Mouse (Mus musculus): ENCODE data around the gene App. TPM values are rescaled to one million over a fixed set of nuclear protein-coding genes. Genes with fewer than 3 reads are reported as not detected.

Gene App
- polyA plus RNA-seq, 1 experiment from 2014 or later = 360 TPM

DNA sequence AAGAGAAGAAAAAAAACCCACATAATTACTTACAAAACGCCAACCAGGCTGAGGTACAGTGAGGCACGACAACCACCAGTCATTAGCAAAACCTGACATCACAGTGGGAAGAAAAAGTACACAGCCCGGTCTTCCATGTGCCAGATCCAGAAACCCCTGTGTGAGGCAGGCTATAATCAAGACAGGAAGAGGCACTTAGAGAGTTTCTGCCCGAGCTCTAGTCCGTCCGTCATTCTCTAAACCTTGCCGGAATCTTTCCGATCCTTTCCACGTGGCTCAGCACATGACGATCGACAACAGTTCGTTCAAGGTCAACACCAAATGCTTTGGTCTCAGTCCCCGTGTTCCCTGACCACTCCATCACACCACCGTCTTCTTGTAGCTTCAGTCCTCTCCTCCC, 82.6 kb downstream of the App start:
- Histone ChIP-seq H3K27ac (no peak overlapping the region), H3K36me3 (ENCODE audit: insufficient read depth, low read length) (no peaks in the 10 kb centered on the region), H3K4me3 (replicated peaks; ENCODE audit: low read depth, low read length) (no peak overlapping the region), H3K4me2 (ENCODE audit: low read length) (no peak overlapping the region), H3K9me3 (replicated peaks; ENCODE audit: low read length) (no peaks in the 10 kb centered on the region), H3K9ac (ENCODE audit: low read depth, low read length) (no peak overlapping the region), H3K4me1 (replicated peaks; ENCODE audit: insufficient read depth, low read length) (0 out of 2 replicates have a peak, but pooled peaks cover 2% of the 10 kb centered on the region), H3K27me3 (ENCODE audit: insufficient read depth, low read length) (no peaks in the 10 kb centered on the region)
- 70% methylated on average over 14 of the region's 14 CpGs for WGBS
- no peak for TF ChIP-seq CTCF (IDR thresholded peaks at IDR 0.05; ENCODE audit: low read depth)
- ATAC-seq (replicated peaks; ENCODE audit: low FRiP score, low read depth) = no peak
- no peak for DNase-seq (ENCODE audit: low spot score)

DNA sequence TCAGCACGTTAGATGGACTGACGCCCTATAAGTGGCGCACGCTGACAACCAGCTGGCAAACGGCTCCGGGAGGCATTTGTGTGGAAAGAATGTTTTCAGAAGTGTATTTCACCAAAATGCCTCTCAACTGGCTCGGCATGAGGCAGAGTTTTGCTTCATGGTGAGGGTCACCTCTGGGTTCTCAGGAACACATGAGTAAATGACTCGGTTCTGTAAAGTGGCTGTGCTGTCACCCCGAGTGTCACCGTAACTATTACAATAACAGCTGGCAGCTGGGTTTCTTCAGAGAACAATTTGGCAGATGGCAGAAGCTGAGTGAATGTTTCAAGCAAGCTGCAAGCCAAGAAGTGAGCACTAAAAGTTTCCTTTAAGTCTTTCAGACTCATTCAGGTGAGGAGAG, 85.4 kb downstream of the App start:
- WGBS = 46% methylated on average over 10 of the region's 10 CpGs

DNA sequence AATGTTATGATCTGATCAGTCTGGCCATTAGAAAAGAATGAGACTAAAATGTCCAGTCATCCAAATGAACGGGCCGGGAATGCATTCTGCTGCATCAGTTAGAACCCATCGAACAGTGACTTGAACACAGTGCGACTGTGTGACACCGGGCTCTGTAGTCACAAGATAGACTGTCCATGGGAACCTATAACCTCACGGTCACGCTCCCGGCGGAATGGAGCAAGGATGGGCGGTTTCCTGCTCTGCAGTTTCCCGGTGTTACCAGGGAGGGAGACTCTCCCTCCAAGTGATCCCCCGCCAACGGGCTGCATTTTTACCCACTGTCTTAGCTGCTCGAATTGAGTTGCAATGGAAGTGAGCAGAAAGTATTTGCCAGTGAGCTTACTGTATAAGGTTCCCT, 87.3 kb downstream of the App start:
- H3K9ac ChIP-seq (ENCODE audit: low read depth, low read length) = no peak overlapping the region
- no peak for TF ChIP-seq CTCF (IDR thresholded peaks at IDR 0.05; ENCODE audit: low read depth)
- no peaks in the 10 kb centered on the region for H3K9me3 ChIP-seq (replicated peaks; ENCODE audit: low read length)
- no peaks in the 10 kb centered on the region for H3K27me3 ChIP-seq (ENCODE audit: insufficient read depth, low read length)
- 0 out of 2 replicates have a peak, but pooled peaks cover 2% of the 10 kb centered on the region for H3K4me1 ChIP-seq (replicated peaks; ENCODE audit: insufficient read depth, low read length)
- H3K27ac ChIP-seq = no peak overlapping the region
- ATAC-seq (replicated peaks; ENCODE audit: low FRiP score, low read depth) (no peak; the same call in 1 of the 2 replicates), DNase-seq (ENCODE audit: low spot score) (no peak)
- WGBS = 71% methylated on average over 14 of the region's 14 CpGs
- peaks cover 14% of the 10 kb centered on the region; the same call in 1 of the 2 replicates for H3K36me3 ChIP-seq (ENCODE audit: insufficient read depth, low read length)
- no peak overlapping the region for H3K4me2 ChIP-seq (ENCODE audit: low read length)
- no peak overlapping the region for H3K4me3 ChIP-seq (replicated peaks; ENCODE audit: low read depth, low read length)

More for the DNA sequence above, 85.4 kb downstream of the App start:
- no peak for TF ChIP-seq CTCF (IDR thresholded peaks at IDR 0.05; ENCODE audit: low read depth)
- no peak overlapping the region for H3K4me2 ChIP-seq (ENCODE audit: low read length)
- no peaks in the 10 kb centered on the region for H3K36me3 ChIP-seq (ENCODE audit: insufficient read depth, low read length)
- H3K27ac ChIP-seq = no peak overlapping the region
- no peak overlapping the region for H3K9ac ChIP-seq (ENCODE audit: low read depth, low read length)
- DNase-seq (ENCODE audit: low spot score) = no peak
- no peaks in the 10 kb centered on the region for H3K9me3 ChIP-seq (replicated peaks; ENCODE audit: low read length)
- H3K4me1 ChIP-seq (replicated peaks; ENCODE audit: insufficient read depth, low read length) = 0 out of 2 replicates have a peak, but pooled peaks cover 2% of the 10 kb centered on the region
- no peak for ATAC-seq (replicated peaks; ENCODE audit: low FRiP score, low read depth)
- no peak overlapping the region for H3K4me3 ChIP-seq (replicated peaks; ENCODE audit: low read depth, low read length)
- H3K27me3 ChIP-seq (ENCODE audit: insufficient read depth, low read length) = no peaks in the 10 kb centered on the region

DNA sequence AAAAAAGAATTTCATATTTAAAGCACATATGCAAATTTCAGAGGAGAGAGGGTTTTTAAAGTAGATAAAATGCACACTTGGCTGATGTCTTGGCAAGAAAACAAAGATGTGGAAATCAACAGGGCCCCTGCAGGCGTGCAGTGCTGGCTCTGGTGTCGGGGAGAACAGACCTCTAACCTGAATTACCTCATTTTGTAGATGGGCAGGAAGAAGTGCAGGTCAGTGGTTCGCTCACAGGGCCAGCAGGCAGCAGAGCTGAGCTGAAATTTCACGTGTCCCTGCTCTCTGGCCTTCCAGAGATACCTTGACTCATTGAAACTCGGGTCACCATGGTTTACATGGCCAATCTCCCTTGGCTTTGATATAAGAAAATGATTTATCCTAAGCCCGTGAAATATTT, 87.7 kb downstream of the App start:
- TF ChIP-seq CTCF (IDR thresholded peaks at IDR 0.05; ENCODE audit: low read depth) = no peak
- 53% methylated on average over 6 of the region's 6 CpGs for WGBS
- no peaks in the 10 kb centered on the region for H3K27me3 ChIP-seq (ENCODE audit: insufficient read depth, low read length)
- no peak overlapping the region for H3K4me2 ChIP-seq (ENCODE audit: low read length)
- no peaks in the 10 kb centered on the region for H3K9me3 ChIP-seq (replicated peaks; ENCODE audit: low read length)
- 0 out of 2 replicates have a peak, but pooled peaks cover 2% of the 10 kb centered on the region for H3K4me1 ChIP-seq (replicated peaks; ENCODE audit: insufficient read depth, low read length)
- peaks cover 14% of the 10 kb centered on the region; the same call in 1 of the 2 replicates for H3K36me3 ChIP-seq (ENCODE audit: insufficient read depth, low read length)
- DNase-seq (ENCODE audit: low spot score) (no peak), ATAC-seq (replicated peaks; ENCODE audit: low FRiP score, low read depth) (no peak)
- no peak overlapping the region for H3K4me3 ChIP-seq (replicated peaks; ENCODE audit: low read depth, low read length)
- no peak overlapping the region for H3K27ac ChIP-seq
- H3K9ac ChIP-seq (ENCODE audit: low read depth, low read length) = no peak overlapping the region

DNA sequence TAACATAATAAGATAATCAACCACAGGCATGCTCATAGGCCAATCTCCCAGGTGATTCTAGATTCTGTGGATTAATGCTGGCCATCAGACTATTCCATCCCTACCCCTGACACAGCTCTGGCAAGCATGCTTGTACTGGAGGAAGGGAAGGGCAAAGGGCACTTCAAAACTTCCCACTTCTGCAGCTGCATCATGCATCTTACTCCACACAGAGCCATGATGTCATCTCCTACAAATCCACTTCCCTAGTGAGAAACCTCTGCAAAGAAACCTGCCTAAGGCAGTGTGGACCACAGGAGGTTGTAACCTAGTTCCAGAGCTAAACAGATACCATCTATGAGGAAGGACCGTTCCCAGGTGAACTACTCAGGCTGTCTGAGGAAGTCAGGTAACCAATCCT, 89.4 kb downstream of the App start:
- H3K27me3 ChIP-seq (ENCODE audit: insufficient read depth, low read length) = no peaks in the 10 kb centered on the region
- no peak overlapping the region for H3K4me2 ChIP-seq (ENCODE audit: low read length)

DNA sequence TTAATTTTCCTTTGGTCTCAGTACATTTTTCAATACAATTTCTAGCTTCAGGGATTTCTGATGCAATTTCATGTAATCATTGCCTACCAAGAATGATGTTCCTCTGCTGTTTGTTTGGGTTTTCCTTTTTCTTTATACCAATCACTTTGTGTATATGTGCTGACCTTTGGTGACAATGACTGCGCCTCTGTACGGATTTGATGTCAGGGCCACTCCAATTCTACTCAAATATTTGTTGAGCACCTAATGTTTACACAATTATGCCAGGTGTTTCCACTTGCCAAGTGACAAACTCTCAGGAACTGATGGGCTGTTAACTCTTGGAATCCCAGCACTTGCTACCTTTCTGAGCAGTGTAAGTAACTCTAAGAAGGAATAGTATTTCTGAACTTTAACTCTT, 98.2 kb downstream of the App start:
- ATAC-seq (replicated peaks; ENCODE audit: low FRiP score, low read depth) (no peak), DNase-seq (ENCODE audit: low spot score) (no peak)
- H3K4me2 ChIP-seq (ENCODE audit: low read length) = no peak overlapping the region
- 67% methylated on average over 2 of the region's 2 CpGs for WGBS
- H3K4me1 ChIP-seq (replicated peaks; ENCODE audit: insufficient read depth, low read length) = no peaks in the 10 kb centered on the region
- H3K9ac ChIP-seq (ENCODE audit: low read depth, low read length) = no peak overlapping the region
- no peak overlapping the region for H3K4me3 ChIP-seq (replicated peaks; ENCODE audit: low read depth, low read length)
- H3K36me3 ChIP-seq (ENCODE audit: insufficient read depth, low read length) = peaks cover 20% of the 10 kb centered on the region; the same call in 1 of the 2 replicates
- H3K27ac ChIP-seq = no peak overlapping the region
- no peak for TF ChIP-seq CTCF (IDR thresholded peaks at IDR 0.05; ENCODE audit: low read depth)
- H3K27me3 ChIP-seq (ENCODE audit: insufficient read depth, low read length) = no peaks in the 10 kb centered on the region
- H3K9me3 ChIP-seq (replicated peaks; ENCODE audit: low read length) = no peaks in the 10 kb centered on the region

More for the DNA sequence above, 89.4 kb downstream of the App start:
- no peak for DNase-seq (ENCODE audit: low spot score)
- no peak for TF ChIP-seq CTCF (IDR thresholded peaks at IDR 0.05; ENCODE audit: low read depth)
- no peaks in the 10 kb centered on the region for H3K9me3 ChIP-seq (replicated peaks; ENCODE audit: low read length)
- no peak overlapping the region for H3K4me3 ChIP-seq (replicated peaks; ENCODE audit: low read depth, low read length)
- H3K9ac ChIP-seq (ENCODE audit: low read depth, low read length) = no peak overlapping the region
- ATAC-seq (replicated peaks; ENCODE audit: low FRiP score, low read depth) = no peak; the same call in 1 of the 2 replicates
- H3K4me1 ChIP-seq (replicated peaks; ENCODE audit: insufficient read depth, low read length) = 0 out of 2 replicates have a peak, but pooled peaks cover 2% of the 10 kb centered on the region
- WGBS = 79% methylated on average over 1 of the region's 1 CpGs
- no peak overlapping the region for H3K27ac ChIP-seq
- peaks cover 25% of the 10 kb centered on the region; the same call in 1 of the 2 replicates for H3K36me3 ChIP-seq (ENCODE audit: insufficient read depth, low read length)

DNA sequence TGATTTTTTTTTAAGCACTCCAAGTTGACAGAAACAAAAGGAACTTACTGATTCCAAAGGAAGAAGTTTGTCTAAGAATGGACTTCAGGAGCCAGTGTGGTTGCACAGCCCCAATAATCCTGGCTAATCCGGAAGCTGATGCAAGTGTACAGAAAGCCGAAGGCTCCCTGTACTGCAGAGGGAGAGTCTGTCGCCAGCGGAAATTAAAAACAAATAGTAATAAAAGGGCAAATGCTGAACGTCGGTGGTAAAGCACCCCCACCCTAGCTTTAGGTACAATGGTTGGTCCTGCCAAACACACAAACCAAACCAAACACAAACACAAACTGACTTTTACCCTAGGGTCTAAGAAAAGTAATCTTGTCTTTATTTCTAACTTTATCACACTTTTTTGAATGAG, 98.7 kb downstream of the App start:
- Histone ChIP-seq H3K27ac (no peak overlapping the region), H3K4me1 (replicated peaks; ENCODE audit: insufficient read depth, low read length) (no peaks in the 10 kb centered on the region), H3K9me3 (replicated peaks; ENCODE audit: low read length) (no peaks in the 10 kb centered on the region), H3K4me2 (ENCODE audit: low read length) (no peak overlapping the region), H3K9ac (ENCODE audit: low read depth, low read length) (no peak overlapping the region), H3K4me3 (replicated peaks; ENCODE audit: low read depth, low read length) (no peak overlapping the region), H3K27me3 (ENCODE audit: insufficient read depth, low read length) (no peaks in the 10 kb centered on the region), H3K36me3 (ENCODE audit: insufficient read depth, low read length) (peaks cover 16% of the 10 kb centered on the region; the same call in 1 of the 2 replicates)
- WGBS = 77% methylated on average over 6 of the region's 6 CpGs
- no peak for DNase-seq (ENCODE audit: low spot score)
- TF ChIP-seq CTCF (IDR thresholded peaks at IDR 0.05; ENCODE audit: low read depth) = no peak
- no peak for ATAC-seq (replicated peaks; ENCODE audit: low FRiP score, low read depth)

Measured in kidney, postnatal 0 days (tissue).